Mouse (Mus musculus): Measurements from ENCODE around the gene Il24. TPM values are rescaled to one million over a fixed set of nuclear protein-coding genes. Genes with fewer than 3 reads are reported as not detected.

Gene Il24
- total and polyA plus RNA-seq, 3 experiments = not detected

DNA sequence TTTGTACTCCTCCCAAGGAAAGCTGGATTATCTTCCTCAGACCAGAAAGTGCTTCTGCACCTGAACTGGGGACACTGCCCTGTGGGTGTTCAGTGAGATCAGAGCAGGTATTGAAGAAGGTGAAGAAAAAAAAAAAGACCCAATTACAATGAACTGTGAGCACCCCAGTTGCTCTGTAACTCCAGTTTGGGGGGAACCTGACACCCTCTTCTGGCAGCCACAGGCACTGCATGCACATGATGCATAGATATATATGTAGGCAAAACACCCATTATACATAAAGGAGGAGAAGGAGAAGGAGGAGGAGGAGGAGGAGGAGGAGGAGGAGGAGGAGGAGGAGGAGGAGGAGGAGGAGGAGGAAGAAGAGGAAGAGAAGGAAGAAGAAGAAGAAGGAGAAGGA, 39.2 kb upstream of the Il24 start:
- in situ Hi-C loops (cut with MboI; ENCODE audit: low pct_ligation_motif_present, low pct_unique_long_range_greater_than_20kb, low sequenced_read_pairs) = no loop called here
- TF ChIP-seq CTCF (conservative IDR thresholded peaks at IDR 0.05 in 1 of 2, IDR thresholded peaks at IDR 0.05 in 1 of 2; ENCODE audit: low read depth in 2 of 2, low read length in 2 of 2) = peak in 1 of 2 experiments; percentile 63; a peak in 2 of 4 replicates
- no peak for TF ChIP-seq MYC (IDR thresholded peaks at IDR 0.05; ENCODE audit: low read depth, low read length)
- peak; percentile 58 for TF ChIP-seq SMC3 (IDR thresholded peaks at IDR 0.05; ENCODE audit: low read depth, low read length)
- peak; percentile 40 for TF ChIP-seq RAD21 (IDR thresholded peaks at IDR 0.05; ENCODE audit: low read depth, low read length)

DNA sequence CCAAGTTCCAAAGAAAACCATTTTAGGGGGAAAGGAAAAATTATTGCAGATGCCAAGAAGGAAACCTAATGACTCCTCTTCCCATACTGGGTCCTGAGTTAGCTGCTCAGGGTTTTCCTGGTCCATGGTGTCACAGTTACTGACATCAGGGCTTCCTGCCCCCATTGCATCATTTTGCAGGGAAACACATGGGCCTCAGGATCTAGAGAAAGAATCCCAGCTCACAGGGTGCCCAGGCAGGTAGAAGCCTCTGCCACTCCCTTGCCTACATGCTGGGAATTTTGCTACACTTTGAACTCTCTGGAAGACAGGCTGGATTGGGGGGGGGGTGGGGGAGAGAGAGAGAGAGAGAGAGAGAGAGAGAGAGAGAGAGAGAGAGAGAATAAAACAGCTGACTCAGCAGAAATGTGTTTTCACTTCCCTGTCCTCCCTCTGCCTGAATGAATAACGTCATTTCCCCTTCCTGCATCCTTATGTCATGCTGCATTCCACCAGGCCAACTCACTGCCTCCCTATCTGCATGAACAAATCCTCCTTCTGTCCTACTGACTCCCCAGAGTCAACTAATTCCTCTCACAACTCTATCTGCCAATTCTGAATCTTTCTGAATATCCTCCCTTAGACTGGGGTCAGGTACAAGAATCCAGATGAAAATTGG, 31.2 kb upstream of the Il24 start:
- H3K27me3 ChIP-seq (replicated peaks) = no peaks in the 10 kb centered on the region
- no peak overlapping the region for H3K4me2 ChIP-seq (ENCODE audit: insufficient read depth, low read depth, poor library complexity, severe bottlenecking)
- dilution Hi-C loops (cut with MboI; ENCODE audit: extremely low pct_ligation_motif_present, extremely low pct_unique_long_range_greater_than_20kb, low sequenced_read_pairs) (no loop called here), in situ Hi-C loops (cut with MboI; ENCODE audit: low pct_ligation_motif_present, low pct_unique_long_range_greater_than_20kb, low sequenced_read_pairs) (no loop called here)
- H3K4me1 ChIP-seq (ENCODE audit: control insufficient read depth in 1 of 2, insufficient read depth in 2 of 2) = peaks cover 0 to 7% of the 10 kb centered on the region in 2 experiments; a peak in 2 of 4 replicates
- TF ChIP-seq NRF1 (IDR thresholded peaks at IDR 0.05; ENCODE audit: low read depth, low read length) = no peak
- no peak for TF ChIP-seq KAT2A (IDR thresholded peaks at IDR 0.05; ENCODE audit: insufficient replicate concordance, low read length)
- no peak for TF ChIP-seq SMC3 (IDR thresholded peaks at IDR 0.05; ENCODE audit: low read depth, low read length)
- no peak for TF ChIP-seq EP300 (IDR thresholded peaks at IDR 0.05; ENCODE audit: low read length)
- no peak for TF ChIP-seq IRF4 (IDR thresholded peaks at IDR 0.05; ENCODE audit: low read depth, low read length)
- TF ChIP-seq CHD1 (IDR thresholded peaks at IDR 0.05; ENCODE audit: low read depth, low read length) = no peak
- TF ChIP-seq ZC3H11A (IDR thresholded peaks at IDR 0.05; ENCODE audit: low read depth, low read length) = no peak
- no peak for TF ChIP-seq E2F4 (IDR thresholded peaks at IDR 0.05; ENCODE audit: insufficient replicate concordance, low read depth, low read length)
- no peak for TF ChIP-seq NELFE (IDR thresholded peaks at IDR 0.05; ENCODE audit: low read depth, low read length)
- TF ChIP-seq MXI1 (IDR thresholded peaks at IDR 0.05; ENCODE audit: low read depth, low read length) = no peak
- no peak for TF ChIP-seq MAZ (IDR thresholded peaks at IDR 0.05; ENCODE audit: low read depth, low read length)
- 0 out of 2 replicates have a peak, but pooled peaks have one; percentile 30 for TF ChIP-seq JUN (IDR thresholded peaks at IDR 0.05; ENCODE audit: insufficient read depth, low read depth, low read length)
- TF ChIP-seq PAX5 (IDR thresholded peaks at IDR 0.05; ENCODE audit: low read length) = no peak
- TF ChIP-seq ETS1 (conservative IDR thresholded peaks at IDR 0.05; ENCODE audit: low read depth, low read length) = 0 out of 2 replicates have a peak, but pooled peaks have one; percentile 22
- peak; percentile 99 for TF ChIP-seq MAFK (IDR thresholded peaks at IDR 0.05; ENCODE audit: insufficient replicate concordance, low read length)
- TF ChIP-seq TBP (conservative IDR thresholded peaks at IDR 0.05; ENCODE audit: low read depth, low read length) = no peak
- no peak overlapping the region for H3K9ac ChIP-seq (ENCODE audit: insufficient read depth, low read depth)
- H3K36me3 ChIP-seq (replicated peaks in 1 of 2; ENCODE audit: control insufficient read depth in 1 of 2, insufficient read depth in 1 of 2, low read length in 1 of 2) = no peaks in the 10 kb centered on the region
- H3K79me2 ChIP-seq (replicated peaks; ENCODE audit: control insufficient read depth, extremely low read depth, insufficient read depth, poor library complexity, severe bottlenecking) = no peaks in the 10 kb centered on the region
- H3K27ac ChIP-seq (ENCODE audit: insufficient read depth, low read depth) = no peak overlapping the region
- H3K4me3 ChIP-seq (replicated peaks in 1 of 3; ENCODE audit: low read depth in 2 of 3, low read length in 2 of 3, poor library complexity in 1 of 3) = no peak overlapping the region
- DNase-seq (ENCODE audit: extremely low read depth) = peak; percentile 45
- no peaks in the 10 kb centered on the region for H3K9me3 ChIP-seq (replicated peaks; ENCODE audit: low read length)

More for the DNA sequence above, 39.2 kb upstream of the Il24 start:
- Histone ChIP-seq H3K27ac (ENCODE audit: insufficient read depth, low read depth) (no peak overlapping the region), H3K4me3 (replicated peaks in 1 of 3; ENCODE audit: low read depth in 2 of 3, low read length in 2 of 3, poor library complexity in 1 of 3) (no peak overlapping the region), H3K79me2 (replicated peaks; ENCODE audit: control insufficient read depth, extremely low read depth, insufficient read depth, poor library complexity, severe bottlenecking) (no peaks in the 10 kb centered on the region), H3K4me2 (ENCODE audit: insufficient read depth, low read depth, poor library complexity, severe bottlenecking) (no peak overlapping the region), H3K9ac (ENCODE audit: insufficient read depth, low read depth) (no peak overlapping the region), H3K4me1 (ENCODE audit: control insufficient read depth in 1 of 2, insufficient read depth in 2 of 2) (no peaks in the 10 kb centered on the region), H3K9me3 (replicated peaks; ENCODE audit: low read length) (no peaks in the 10 kb centered on the region), H3K36me3 (replicated peaks in 1 of 2; ENCODE audit: control insufficient read depth in 1 of 2, insufficient read depth in 1 of 2, low read length in 1 of 2) (no peaks in the 10 kb centered on the region), H3K27me3 (replicated peaks) (peaks cover 2% of the 10 kb centered on the region)
- peak; percentile 13 for DNase-seq (ENCODE audit: extremely low read depth)
- dilution Hi-C loops (cut with MboI; ENCODE audit: extremely low pct_ligation_motif_present, extremely low pct_unique_long_range_greater_than_20kb, low sequenced_read_pairs) = no loop called here

Data from CH12.LX (cell line).